Mouse (Mus musculus): ENCODE data around the gene Fhl3. TPM values are rescaled to one million over a fixed set of nuclear protein-coding genes. Genes with fewer than 3 reads are reported as not detected.

Fhl3 gene
- 0.83 TPM for polyA plus RNA-seq (2015; fragmentation: Illumina TruSeq; extraction: RNeasy Lipid Tissue Mini Kit (QIAGEN cat#74804); ENCODE audit: insufficient read depth, low read depth, low replicate concordance)

DNA sequence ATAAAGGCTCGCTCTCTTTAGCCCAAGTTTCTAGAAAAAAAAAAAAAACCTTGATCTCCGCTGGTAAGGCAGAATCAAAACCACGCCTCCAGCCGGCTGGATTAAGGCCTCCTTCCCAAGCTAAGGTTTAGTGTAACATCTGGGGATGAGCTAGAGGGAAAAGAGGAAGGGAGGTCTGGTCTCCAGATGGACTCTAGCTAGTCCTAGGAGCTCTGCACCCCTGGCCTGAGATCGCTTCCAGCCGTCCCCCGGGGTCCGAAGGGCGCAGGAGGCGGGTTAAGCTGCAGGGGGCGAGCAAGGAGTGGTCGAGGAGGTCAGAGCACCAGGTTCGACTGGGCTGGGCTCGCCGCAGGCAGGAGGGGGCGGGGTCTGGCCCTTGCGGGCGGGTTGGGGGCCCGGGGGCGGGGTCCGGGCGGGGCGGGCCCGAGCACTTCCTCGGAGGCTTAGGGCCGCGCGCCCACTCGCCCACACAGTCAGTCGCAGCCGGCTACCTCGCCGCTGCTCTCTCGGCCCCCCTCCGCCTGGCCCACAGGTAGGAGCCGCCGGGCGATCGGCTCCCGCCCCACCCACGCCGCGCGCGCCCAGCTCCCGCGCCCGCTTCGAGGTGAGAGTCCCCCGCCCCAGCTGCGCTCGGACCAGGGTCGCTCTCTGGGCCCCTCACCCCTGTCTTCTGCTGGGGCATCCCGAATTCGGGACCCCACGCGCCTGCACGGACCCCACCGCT, at the start of gene Fhl3:
TSS of gene Fhl3 (plus strand) at position 454 of the 724 bp plus-strand sequence.

DNA sequence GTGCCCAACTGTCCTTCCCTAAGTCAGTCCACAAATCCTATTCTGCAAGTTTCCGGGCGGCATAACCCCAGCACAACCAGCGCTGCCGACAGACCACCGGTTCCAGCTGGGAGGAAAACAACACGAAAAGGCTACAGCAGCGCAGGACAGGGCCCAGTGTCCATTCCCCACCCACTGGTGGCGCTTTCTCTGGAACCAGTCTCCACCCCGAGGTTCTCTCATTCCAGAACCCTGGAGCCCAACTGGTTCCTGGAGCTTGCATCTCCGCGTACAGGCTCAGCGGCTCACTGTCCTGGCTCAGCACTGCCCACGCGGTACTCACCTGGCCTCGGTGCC, 44.0 kb upstream of the Fhl3 start, which contains the start of gene Pou3f1:
TSS of gene Pou3f1 (plus strand) at position 290 of the 336 bp plus-strand sequence.

DNA sequence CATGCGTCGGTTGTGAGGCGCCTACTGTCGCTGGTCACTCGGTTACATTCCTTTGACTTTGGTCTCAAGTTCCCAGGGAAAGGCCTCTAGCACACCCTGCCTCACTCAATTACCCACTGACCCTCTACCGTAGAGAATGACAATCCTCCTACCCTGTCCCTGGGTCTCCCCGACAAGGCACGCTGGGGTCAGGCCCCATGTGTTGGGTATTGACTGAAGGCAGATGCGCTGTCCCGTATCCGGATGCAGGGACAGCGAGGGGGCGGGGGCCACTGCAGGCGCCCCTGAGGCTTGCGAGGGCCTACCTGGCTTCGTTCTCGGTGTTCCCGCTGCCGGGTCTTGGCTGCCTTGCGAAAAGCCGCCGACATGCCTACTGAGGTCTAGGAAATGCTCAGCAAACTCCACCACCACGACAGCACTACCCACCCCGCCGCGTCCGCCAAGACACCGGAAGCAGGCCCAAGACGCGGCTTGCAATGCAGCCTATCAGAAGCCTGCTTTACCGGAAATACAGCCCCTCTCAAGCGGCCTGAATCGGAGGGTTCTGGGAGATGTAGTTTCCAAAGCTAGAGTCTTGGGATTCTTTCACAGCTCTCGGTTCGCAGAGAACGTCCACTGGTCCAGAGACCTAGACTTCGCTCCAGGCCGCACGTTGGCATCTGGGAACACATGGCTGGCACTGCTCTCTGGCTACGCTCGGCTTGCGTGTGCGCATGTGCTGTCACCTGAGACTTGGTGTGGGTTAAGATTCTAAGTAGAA, 7.2 kb upstream of the Fhl3 start, which contains the start of gene Utp11:
TSS of gene Utp11 (minus strand) at position 466 of the 760 bp plus-strand sequence.

DNA sequence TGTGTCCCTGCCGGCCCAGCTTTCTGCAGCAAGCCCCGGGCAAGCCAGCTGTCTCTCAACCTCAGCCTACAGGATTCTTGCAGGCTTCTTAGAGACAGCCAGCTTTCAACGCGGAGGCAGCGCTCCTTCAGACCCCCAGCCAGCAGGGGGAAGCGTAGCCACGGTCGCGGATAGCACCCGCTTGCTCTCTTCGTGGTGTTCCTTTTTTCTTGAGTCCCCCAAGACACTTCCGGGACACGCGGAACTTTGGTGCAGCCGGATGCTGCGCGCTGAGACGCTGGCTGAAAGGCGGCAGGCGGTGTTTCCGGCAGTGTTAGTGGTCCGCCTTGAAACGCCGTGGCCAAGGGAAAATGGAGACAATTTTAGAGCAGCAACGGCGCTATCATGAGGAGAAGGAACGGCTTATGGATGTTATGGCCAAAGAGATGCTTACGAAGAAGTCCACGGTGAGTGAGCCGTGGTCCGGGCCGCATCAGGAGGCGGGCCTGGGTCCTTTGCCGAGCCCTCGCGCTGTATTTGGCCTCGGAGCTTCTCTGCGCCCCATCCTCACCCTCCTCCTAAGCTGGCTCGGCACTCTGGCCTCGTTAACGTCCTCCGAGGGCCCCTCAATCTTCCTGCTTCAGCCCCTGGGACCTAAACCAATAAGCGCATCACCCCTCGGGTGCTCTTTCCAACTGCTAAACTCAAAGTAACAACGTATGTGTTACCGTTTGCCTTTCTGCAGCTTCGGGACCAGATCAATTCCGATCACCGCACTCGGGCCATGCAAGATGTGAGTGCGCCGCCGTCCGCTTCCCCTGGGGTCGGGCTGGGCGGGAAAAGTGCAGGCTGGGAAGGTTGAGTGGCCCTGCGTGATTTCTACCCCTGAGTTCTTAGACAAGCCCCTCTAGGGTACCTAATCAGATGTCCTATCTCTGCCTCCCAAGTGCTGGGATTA, 14.3 kb downstream of the Fhl3 start, which contains the start of gene Sf3a3:
TSS of gene Sf3a3 (plus strand) at position 232 of the 937 bp plus-strand sequence.

DNA sequence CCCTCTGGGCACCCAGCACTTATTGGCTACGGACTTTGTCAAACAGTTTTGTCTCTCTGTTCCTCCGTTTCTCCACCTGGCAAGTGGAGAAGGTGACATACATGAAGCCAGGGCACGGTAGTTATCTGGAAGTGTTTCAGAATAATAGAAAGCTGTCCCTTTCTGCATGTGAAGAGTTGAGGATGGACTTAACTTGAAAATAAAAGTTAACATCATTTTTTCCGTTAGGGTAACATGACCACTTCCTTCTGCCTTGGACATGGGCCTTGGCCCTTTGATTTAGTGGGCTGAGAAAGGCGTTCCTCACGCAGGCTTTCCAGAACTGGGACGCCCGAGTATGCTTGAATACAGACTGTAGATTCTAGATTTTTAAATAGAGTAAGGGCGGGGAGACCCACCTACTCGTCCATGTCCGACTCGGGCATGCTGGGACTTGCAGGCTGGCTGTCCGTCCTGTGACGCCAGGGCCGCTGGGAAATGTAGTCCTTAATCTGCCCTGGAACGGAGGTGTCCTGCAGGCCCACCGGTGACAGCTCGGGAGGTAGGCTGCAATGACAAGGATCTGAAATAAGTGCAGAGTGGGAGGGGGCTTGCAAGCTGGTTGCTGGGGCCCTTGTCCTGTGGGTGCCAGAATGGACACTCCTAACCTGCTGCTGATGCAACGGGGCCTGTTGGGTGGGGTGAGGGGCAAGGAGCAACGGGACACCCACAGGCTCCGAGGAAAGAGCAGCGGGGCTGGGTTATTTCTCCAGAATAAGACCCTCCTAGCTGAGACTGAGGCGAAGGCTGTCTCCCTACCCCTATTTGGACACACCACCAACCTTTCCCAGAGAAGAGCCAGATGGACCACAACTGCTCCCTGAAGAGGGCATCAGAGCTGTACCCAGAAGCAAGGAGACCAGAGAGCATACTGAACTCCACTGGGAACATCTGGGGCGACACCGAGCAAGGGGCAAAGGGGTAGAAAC, 41.2 kb downstream of the Fhl3 start, which contains the start of gene Inpp5b:
TSS of gene Inpp5b (plus strand) at position 475 of the 968 bp plus-strand sequence.

Other genes with a start within 250 kb of the Fhl3 start
- gene 3100002H09Rik, start 89.9 kb upstream of the Fhl3 start, polyA plus RNA-seq (2015; fragmentation: Illumina TruSeq; extraction: RNeasy Lipid Tissue Mini Kit (QIAGEN cat#74804); ENCODE audit: insufficient read depth, low read depth, low replicate concordance) = not detected
- not detected for gene Pou3f1, start 43.9 kb upstream of the Fhl3 start, polyA plus RNA-seq (2015; fragmentation: Illumina TruSeq; extraction: RNeasy Lipid Tissue Mini Kit (QIAGEN cat#74804); ENCODE audit: insufficient read depth, low read depth, low replicate concordance)
- 6.6 TPM for gene Utp11, start 7.1 kb upstream of the Fhl3 start, polyA plus RNA-seq (2015; fragmentation: Illumina TruSeq; extraction: RNeasy Lipid Tissue Mini Kit (QIAGEN cat#74804); ENCODE audit: insufficient read depth, low read depth, low replicate concordance)
- gene Sf3a3, start 14.1 kb downstream of the Fhl3 start, polyA plus RNA-seq (2015; fragmentation: Illumina TruSeq; extraction: RNeasy Lipid Tissue Mini Kit (QIAGEN cat#74804); ENCODE audit: insufficient read depth, low read depth, low replicate concordance) = 7.7 TPM
- 16.0 TPM for gene Inpp5b, start 41.1 kb downstream of the Fhl3 start, polyA plus RNA-seq (2015; fragmentation: Illumina TruSeq; extraction: RNeasy Lipid Tissue Mini Kit (QIAGEN cat#74804); ENCODE audit: insufficient read depth, low read depth, low replicate concordance)
- gene Mtf1, start 101.4 kb downstream of the Fhl3 start, polyA plus RNA-seq (2015; fragmentation: Illumina TruSeq; extraction: RNeasy Lipid Tissue Mini Kit (QIAGEN cat#74804); ENCODE audit: insufficient read depth, low read depth, low replicate concordance) = 3.5 TPM
- gene Yrdc, start 150.0 kb downstream of the Fhl3 start, polyA plus RNA-seq (2015; fragmentation: Illumina TruSeq; extraction: RNeasy Lipid Tissue Mini Kit (QIAGEN cat#74804); ENCODE audit: insufficient read depth, low read depth, low replicate concordance) = 19.0 TPM
- gene 1110065P20Rik, start 150.5 kb downstream of the Fhl3 start, polyA plus RNA-seq (2015; fragmentation: Illumina TruSeq; extraction: RNeasy Lipid Tissue Mini Kit (QIAGEN cat#74804); ENCODE audit: insufficient read depth, low read depth, low replicate concordance) = 17.3 TPM
- gene Maneal, start 161.5 kb downstream of the Fhl3 start, polyA plus RNA-seq (2015; fragmentation: Illumina TruSeq; extraction: RNeasy Lipid Tissue Mini Kit (QIAGEN cat#74804); ENCODE audit: insufficient read depth, low read depth, low replicate concordance) = 0.30 TPM
- not detected for gene Epha10, start 180.2 kb downstream of the Fhl3 start, polyA plus RNA-seq (2015; fragmentation: Illumina TruSeq; extraction: RNeasy Lipid Tissue Mini Kit (QIAGEN cat#74804); ENCODE audit: insufficient read depth, low read depth, low replicate concordance)
- 4.1 TPM for gene 9930104L06Rik, start 236.3 kb downstream of the Fhl3 start, polyA plus RNA-seq (2015; fragmentation: Illumina TruSeq; extraction: RNeasy Lipid Tissue Mini Kit (QIAGEN cat#74804); ENCODE audit: insufficient read depth, low read depth, low replicate concordance)
- gene Cdca8, start 238.6 kb downstream of the Fhl3 start, polyA plus RNA-seq (2015; fragmentation: Illumina TruSeq; extraction: RNeasy Lipid Tissue Mini Kit (QIAGEN cat#74804); ENCODE audit: insufficient read depth, low read depth, low replicate concordance) = not detected